Mouse (Mus musculus) urinary bladder, postnatal 0 days (tissue): ENCODE measurements around the gene Hus1. TPM values are rescaled to one million over a fixed set of nuclear protein-coding genes. Genes with fewer than 3 reads are reported as not detected.

Experiments used
- polyA plus RNA-seq: library from polyadenylated mRNA; unstranded; fragments of >200 nt; fragmentation: Nextera tagmentation; extraction: Ambion mirVana; gene quantifications from 2 replicates; pipeline ENCODE4 v1.2.1, GENCODE M21; 2015

Hus1 gene
- 4.5 and 4.6 TPM in 2 replicates for polyA plus RNA-seq

DNA sequence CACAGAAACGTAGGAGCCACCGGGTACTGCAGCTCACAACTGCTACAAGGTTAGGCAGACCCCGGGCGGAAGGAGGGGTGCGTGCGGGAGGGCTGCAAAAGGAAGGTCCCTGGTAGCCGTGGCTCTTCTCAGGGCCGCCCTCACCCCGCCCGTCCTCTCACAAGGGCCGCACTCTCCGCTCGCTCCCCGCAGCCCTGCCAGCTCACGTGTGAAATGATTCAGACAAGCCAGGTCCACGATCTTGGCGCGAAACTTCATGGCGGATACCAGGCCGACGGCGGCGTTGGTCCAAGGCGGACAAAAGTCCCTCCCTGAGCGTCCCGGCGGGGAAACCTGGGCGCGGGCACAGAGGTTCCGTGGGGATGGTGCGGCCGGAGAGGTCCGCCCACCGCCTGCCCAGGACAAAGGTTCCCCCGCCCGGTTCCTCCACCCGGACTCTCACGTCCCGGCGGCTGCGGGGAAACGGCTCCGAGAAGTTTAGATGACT lies at the start of gene Hus1:
Hus1 (minus strand) TSS at position 339 of the 487 bp plus-strand sequence.

DNA sequence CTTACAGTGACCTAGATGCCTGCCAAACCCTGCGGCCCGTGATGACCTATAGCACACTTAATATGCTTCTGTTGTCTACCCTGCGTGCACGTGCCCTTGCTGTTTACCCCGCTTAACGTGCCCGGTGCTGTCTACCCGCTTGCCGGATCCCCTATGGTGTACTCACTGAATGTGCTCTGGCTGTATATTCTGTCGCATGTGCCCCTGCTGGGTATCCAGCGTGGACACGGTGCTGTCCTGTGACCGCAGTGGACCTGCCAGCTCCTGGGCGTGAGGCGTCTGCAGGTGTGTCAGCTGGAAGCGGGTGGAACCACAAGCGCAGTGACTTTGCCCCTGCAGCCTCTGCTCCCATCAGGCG lies 37.7 kb upstream of the Hus1 start, which contains the start of gene Sun3:
Sun3 (minus strand) TSS at position 289 of the 358 bp plus-strand sequence.

DNA sequence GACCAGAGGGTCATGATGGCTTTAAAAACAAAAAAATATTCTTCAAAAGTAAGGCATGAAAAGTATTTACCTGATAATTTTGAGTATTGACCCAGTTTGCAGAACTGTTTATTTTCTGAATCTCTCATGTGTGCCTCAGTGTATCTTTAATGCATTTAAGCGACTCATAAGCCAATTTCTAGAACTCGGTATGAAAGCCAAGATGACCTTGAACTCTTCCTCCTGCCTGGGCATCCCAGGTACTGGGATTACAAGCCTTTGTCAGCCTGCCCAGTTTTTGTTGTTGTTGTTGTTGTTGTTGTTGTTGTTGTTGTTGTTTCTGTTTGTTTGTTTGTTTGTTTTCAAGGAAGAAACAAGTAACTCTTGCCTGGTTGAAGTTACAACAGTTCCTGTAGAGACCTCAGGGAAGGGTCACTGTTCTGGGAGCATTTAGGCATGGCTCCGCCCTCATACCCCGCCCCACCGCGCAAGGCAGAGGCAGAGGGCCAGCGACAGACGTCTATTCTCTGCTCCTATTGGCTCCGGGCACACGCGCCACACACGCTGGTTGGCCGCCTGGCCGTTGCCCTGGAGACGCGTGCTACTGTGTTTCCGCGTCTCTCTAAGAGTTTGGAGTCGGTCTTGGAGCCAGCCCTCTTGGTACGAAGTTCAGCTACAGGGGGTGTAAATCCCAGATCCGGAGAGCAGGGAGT lies 37.2 kb upstream of the Hus1 start, which contains the start of gene Gm11992:
Gm11992 (plus strand) TSS at position 584 of the 692 bp plus-strand sequence.

DNA sequence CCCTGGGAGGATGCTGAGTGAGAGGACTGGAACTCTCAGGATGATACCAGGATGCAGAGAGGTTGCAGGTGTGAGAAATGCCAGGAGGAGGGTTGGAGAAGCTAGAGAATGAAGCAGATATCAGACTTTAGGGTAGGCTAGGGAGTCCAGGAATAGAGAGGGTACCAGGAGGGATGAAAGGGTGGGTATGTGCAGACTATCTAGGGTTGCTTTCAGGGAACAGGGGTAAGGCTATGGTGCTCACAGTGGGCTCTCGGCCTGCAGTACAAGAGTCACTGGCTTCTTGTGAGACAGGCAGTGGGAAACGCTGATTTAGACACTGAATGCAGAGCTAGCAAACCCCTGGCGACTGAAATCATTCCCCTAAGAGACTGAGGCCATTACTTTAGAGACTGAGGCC lies 37.8 kb downstream of the Hus1 start, which contains the start of gene Pkd1l1:
Pkd1l1 (minus strand) TSS at position 101 of the 400 bp plus-strand sequence.

Other genes starting within 250 kb of the Hus1 start
- gene Pkd1l1, start 37.9 kb downstream of the Hus1 start, polyA plus RNA-seq: not detected in 2 replicates
- 0.27 and 0.31 TPM in 2 replicates for gene Gm11992, start 37.4 kb upstream of the Hus1 start, polyA plus RNA-seq
- gene Sun3, start 37.8 kb upstream of the Hus1 start, polyA plus RNA-seq: not detected in 2 replicates
- 2.8 and 3.2 TPM in 2 replicates for gene Upp1, start 106.9 kb upstream of the Hus1 start, polyA plus RNA-seq
- not detected in 2 replicates for gene Abca13, start 180.8 kb upstream of the Hus1 start, polyA plus RNA-seq